Mouse (Mus musculus) bone marrow macrophage, adult 2 months (primary cell): ENCODE data around the gene Hnrnpab.

Experiments
- CTCF ChIP-seq: IDR thresholded peaks from 2 replicates; pipeline ENCODE4 v1.5.1; 2012; ENCODE audit warnings: low read depth, mild to moderate bottlenecking, low read length, moderate library complexity
- POLR2A ChIP-seq: IDR thresholded peaks from 2 replicates; pipeline ENCODE4 v1.6.1; 2012; ENCODE audit warnings: mild to moderate bottlenecking, low read depth, low read length, borderline replicate concordance

- no peak for TF ChIP-seq CTCF
- no peak for TF ChIP-seq POLR2A
Observed at GRCm38 (mm10) chr11:51588833-51589232, 17.8 kb downstream of the Hnrnpab start.
